Mouse (Mus musculus) lung, adult 2 months (tissue): ENCODE results near the gene 4930404H24Rik.

Experiments used
- CTCF ChIP-seq: fragments of 200-500 bp; IDR thresholded peaks from 2 replicates; pipeline ENCODE4 v1.5.1; 2011; ENCODE audit warnings: mild to moderate bottlenecking, low read length, control low read depth; ENCODE audit not compliant: insufficient read depth
- POLR2A ChIP-seq: fragments of 200-500 bp; IDR thresholded peaks from 2 replicates; pipeline ENCODE4 v1.6.1; 2011; ENCODE audit warnings: low read depth, mild to moderate bottlenecking, control low read depth, low read length, borderline replicate concordance; ENCODE audit errors: extremely low read depth

GRCm38 (mm10) chr2:153538898-153539297, 46.3 kb downstream of the 4930404H24Rik start:
- no peak for TF ChIP-seq CTCF
- TF ChIP-seq POLR2A, result no peak
